Mouse (Mus musculus): ENCODE data around the gene Satb1.

DNA sequence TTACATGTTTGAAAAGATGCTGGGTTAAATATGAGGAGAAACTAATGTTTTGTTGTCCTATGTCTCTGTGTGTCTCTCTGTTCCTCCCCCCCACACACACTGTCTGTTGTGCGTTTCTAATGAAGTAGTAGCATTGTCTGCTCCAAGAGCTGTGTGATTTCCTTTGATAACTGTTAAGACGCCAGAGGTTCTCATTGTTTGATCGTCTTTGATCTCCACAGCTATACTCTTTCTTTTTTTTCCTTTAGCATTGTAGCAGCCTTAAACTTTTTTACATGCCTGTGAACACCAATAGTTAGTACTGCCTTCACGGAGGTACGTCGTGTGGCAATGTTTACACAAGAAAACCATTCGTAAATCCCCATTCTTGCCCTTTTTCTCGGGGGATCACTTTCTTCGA, 47.1 kb upstream of the Satb1 start:
- TF ChIP-seq CTCF (IDR thresholded peaks at IDR 0.05; ENCODE audit: borderline replicate concordance, control insufficient read depth, extremely low read depth, insufficient read depth, low read length, poor library complexity) (no peak), POLR2A (IDR thresholded peaks at IDR 0.05; ENCODE audit: control insufficient read depth, extremely low read depth, insufficient read depth, low read length, poor library complexity) (no peak)
